Mouse (Mus musculus): ENCODE measurements around the gene 1700092M07Rik.

Gene 1700092M07Rik

DNA sequence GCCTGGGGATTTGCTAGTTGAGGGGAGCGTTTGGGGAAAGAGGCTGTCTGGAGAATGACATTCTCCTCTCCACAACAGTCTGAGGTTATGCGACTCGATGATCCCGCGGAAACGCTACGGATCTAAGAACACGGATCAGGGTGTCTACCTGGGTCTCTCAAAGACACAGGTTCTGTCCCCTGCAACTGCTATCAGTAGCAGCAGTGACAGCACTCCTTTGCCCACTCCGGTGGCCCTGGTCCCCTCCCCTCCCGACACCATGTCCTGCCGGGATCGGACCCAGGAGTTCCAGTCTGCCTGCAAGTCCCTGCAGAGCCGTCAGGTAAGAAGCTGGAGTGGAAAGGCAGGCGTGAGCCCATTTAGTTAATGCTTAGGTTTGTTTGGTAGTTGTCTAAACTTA is 1.7 kb downstream of the 1700092M07Rik start:
- no peak for DNase-seq (ENCODE audit: low spot score)

DNA sequence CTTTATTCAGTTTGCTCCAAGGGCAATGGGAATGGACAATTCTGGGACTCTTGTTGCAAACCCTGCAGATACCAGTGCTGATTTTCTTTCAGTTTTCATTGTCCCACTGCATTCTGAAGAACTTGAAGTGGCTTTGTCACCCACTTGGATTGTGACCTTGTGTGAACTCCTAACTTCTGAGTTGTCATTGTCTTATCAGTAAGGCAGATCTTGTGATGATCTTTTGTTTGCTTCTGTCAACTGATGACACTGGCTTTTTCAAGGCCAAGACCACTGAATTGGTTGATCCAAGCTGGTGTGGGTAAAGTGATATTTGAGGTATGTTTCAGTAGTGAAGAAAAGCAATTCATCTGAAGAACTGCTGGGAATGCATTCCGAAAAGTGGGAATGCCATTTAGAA is 4.9 kb downstream of the 1700092M07Rik start:
- no peak for DNase-seq (ENCODE audit: low spot score)

DNA sequence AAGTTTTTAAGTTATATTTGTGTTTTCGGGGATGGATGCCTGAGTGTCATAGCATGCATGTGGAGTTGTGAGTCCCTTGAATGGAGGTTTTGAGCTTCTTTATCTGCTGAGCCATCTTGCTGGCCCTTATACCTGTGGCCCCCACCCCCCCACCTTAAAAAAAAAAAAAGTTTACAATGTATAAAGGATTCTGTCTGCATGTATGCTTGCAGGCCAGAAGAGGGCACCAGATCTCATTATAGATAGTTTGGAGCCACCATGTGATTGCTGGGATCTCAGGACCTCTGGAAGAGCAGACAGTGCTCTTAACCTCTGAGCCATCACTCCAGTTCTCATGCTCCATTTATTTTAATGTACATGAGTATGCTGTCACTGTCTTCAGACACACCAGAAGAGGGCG is 6.8 kb downstream of the 1700092M07Rik start:
- DNase-seq (ENCODE audit: low spot score) = no peak

DNA sequence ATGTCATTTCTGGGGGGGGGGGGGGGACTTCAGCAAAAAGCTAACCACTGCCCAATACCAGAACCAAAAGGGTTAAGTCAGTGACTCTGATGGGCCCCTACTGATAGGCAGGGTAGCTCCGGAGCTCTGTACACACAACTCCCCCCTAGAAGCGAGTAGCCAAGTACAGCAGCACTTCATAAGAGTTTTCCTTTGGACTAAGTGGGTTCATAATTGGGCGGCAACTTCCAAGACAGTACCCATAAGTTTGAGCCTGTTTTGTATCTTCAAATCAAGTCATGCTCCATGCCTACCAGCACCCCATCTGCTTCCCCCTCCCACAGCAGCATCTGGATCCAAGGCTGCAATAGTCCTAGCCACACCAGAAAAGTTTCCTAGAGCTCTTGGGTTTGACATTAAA is 15.1 kb downstream of the 1700092M07Rik start:
- DNase-seq (ENCODE audit: low spot score) = no peak

DNA sequence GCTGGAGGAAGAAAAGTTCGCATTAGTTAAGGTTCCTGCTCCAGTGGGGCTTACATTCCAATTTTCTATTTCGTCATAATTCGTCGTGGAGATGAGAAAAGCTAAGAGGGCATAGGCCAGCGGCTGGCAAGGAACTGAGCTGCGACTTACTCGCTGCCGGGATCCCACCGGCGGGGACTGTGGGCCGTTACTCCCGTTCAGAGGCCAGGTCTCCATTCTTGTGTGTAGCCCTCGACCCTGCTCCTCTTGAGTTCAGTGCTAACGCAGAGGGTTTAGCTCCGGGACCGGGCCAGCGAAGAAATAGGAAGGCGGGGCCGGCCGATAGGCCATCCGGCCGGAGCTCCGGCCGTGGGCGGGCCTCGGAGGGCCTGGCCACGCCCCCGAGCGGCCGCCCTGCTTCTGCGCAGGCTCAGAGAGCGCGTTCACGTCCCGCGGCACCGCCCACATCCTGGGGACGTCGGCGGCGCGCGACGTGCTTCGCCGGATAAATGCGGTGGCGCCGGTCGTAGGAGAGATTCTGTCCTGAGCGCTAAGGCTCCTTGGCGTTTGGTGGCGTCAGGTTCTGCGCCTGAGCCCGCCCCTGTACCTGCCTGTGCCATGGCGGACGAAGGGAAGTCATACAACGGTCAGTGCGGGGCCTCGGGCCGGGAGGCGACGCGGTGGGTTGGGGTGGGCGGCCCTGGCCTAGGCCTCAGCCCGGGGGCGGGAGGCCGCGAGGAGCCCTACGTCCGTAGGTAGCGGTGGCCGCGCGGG is 16.3 kb downstream of the 1700092M07Rik start, which contains the start of gene Nxf1:
Gene Nxf1, plus strand, starts transcription at position 439 of the 753 bp plus-strand sequence.
- DNase-seq (ENCODE audit: low spot score) = peak; percentile 92

DNA sequence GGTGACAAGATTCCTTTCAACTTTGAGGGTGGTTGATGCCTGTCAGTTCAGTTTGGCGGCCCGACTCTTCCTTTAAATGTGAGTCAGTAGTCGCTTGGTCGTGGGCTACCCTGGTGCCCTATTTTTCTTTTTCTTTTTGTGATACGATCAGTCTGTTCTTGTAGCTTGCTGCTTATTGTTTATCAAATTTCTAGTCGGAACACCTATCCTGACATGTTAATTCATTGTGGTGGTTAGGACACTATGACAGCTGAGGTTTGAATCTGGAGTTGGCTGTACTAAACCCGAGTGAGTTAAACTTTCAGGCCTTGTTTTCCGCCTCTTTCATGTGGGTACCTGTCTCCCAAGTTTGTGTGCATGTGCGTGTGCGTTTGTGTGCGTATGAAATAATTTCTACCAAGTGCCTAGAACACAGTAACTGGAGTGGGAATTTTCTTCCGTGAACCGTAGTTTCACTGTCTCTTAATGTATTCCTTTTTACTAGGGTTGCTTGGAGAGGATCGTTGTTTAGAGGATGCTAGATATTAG is 17.0 kb downstream of the 1700092M07Rik start:
- no peak for DNase-seq (ENCODE audit: low spot score)

DNA sequence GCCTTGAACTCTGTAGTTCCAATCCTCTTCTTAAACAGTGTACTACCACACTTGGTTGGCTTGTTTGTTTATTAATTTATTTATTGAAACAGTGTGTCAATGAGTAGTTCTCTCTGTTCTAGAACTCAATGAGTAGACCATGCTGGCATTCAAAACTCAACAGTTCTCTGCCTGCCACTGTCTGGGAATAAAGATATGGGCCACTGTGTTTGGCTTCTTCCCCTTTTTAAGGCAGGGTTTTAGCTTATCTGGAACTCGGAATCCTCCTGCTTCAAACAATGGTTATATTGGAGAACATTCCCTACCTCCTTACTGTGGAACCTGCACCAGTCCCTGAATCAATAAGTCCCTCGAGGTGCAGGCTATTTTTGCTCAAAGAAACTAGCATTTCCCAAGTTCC is 18.4 kb downstream of the 1700092M07Rik start:
- no peak for DNase-seq (ENCODE audit: low spot score)

DNA sequence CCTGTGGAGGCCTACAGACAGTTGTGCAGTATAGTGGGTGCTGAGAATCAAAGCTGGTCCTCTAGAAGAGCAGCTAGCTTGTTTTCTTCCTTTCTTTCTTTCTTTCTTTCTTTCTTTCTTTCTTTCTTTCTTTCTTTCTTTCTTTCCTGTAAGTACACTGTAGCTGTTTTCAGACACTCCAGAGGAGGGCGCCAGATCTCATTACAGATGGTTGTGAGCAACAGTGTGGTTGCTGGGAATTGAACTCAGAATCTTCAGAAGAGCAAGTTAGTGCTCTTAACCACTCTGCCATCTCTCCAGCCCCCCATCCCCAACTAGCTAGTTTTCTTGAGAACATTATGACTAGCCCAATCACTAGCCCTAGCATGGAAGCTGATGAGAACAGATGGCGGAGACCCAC is 20.2 kb downstream of the 1700092M07Rik start:
- DNase-seq (ENCODE audit: low spot score) = no peak

DNA sequence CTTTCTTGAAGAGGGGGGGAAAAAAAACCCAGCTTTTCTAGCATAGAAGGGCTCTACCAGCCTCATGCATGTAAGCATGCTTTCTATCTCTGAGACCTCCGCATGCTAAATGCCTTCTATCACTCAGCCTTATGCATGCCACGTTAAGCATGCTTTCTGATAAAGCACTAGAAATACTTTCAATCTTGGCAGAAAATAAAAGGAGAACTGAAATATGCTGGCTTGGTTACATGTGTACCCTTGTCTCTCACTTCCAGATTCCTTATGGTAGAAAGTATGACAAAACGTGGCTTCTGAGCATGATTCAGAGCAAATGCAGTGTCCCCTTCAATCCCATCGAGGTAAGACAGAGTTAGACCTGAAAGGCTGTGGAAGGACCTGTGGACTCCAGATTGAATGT is 22.8 kb downstream of the 1700092M07Rik start:
- no peak for DNase-seq (ENCODE audit: low spot score)

DNA sequence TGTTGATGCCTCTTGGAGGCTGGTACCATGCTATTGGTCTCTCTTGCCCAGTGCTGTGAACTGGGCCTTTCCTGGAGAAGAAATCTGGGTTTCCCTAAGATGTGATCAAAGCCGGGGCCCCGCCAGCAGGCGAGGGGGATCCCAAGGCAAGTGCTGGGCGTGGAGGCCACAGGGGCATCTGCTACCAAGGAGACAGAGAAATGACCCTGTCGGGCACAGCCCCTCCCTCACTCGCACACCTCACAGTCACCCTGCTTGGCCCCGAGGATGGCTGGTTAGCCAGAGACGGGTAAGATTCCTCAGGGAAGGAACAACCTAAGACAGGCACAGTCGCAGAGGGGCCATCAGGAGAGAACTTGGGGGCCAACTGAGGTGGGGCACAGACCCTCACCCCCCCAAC is 25.0 kb downstream of the 1700092M07Rik start:
- DNase-seq (ENCODE audit: low spot score) = no peak

DNA sequence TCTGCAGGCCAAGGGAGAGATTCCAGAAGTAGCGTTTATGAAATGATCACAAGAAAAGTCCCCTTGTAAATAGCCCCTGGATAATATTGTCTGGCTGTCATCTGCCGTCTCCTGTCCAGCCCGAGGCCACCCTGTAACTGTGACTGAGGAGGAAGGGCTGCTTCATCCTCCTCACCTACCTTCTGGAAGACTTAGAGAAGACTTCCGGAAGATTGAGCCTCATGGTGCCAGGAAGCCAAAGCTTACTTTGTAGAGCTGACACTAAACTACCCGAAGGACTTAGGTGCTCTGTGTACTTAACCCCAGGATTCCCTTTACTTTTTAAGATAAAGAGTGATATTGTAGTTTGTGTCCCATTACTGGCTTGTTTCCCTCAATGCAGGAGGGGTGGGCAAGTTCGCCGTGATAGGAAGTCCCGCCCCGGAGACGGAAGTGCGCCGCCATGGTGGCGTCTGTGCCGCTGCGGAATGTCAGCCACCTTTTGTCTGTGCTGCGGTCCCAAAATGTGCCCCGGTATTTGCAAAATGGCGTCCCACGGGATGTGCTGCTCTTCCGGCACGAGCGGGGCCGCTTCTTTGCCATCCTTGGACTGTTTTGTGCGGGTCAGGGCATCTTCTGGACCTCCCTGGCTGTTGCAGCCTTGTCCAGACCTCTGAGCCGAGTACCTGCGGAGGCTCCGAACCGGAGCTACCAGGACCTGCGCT is 30.2 kb downstream of the 1700092M07Rik start, which contains the start of gene Tmem223:
Gene Tmem223, plus strand, starts transcription at position 430 of the 704 bp plus-strand sequence.
- peak; percentile 70 for DNase-seq (ENCODE audit: low spot score)

DNA sequence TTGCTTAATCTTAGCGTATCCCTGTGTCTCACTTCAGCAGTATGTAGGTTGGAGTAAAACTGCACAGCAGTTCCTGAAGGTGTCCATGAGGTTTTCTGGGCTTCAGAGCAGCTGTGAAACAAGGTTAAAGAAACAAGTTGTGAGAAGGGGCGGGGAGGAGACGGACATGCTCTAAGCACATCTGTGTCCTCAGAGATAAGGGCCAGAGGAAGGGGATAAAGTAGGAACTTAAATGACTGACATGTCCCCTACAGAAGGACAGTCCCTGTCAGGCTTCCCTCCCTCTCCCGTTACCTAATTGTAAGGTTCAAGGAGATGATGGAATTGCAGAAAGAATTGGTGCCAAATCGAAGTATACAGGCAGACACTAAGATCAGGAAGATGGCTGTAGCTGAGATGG is 32.5 kb downstream of the 1700092M07Rik start:
- no peak for DNase-seq (ENCODE audit: low spot score)

DNA sequence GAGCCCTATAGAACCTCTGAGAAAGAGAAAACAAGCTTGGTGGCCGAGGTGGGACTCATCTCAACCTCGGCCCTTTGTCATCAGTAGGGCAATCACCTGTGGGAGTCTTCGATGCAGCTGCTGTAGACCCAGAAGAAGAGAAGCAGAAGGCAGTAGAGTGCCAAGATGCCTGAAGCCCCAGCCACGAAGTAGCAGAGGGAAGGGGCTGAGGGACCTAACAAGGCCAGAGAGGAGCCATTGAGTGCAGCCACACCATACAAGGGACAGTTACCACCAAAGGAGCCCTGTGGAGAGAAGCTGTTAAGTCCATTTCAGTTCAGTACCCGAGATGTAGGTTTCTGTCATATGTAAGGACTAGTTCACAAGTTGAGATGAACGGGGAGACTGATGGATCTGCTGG is 32.9 kb downstream of the 1700092M07Rik start:
- DNase-seq (ENCODE audit: low spot score) = no peak

DNA sequence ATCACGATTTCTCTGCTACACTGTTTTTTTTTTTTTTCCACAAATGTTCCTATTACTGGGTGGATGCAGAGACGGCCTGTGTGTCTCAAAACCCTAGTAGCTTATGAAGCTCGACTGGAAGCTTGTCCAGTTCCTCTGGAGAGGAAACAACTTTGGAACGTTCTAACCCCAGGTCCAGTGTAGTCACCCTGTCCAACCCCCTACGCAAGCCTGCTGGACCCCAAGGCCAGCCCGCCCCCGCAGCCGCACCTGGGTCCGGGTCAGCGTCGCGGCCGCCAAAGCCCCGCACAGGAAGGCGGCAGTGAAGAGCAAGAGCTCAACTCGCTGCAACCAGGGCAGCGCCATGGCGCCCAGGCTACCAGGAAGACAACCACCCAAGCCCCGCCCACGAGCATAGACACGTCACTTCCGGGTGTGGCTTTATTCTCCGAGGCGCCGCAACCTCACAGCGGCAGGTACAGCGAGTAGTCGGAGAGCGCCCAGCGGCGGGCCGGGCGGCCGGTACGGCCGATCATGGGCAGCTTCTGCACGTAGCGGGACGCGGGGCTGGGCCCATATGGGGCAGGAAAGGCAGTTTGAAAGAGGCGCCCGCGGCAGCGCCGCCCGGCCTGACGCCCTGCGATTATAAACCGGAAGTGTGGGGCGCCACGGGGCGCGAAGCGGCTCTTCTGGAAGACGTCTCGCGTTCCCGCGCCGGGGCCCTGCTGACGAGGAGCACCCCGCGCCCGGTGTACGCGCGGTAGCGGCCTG is 33.7 kb downstream of the 1700092M07Rik start, which contains the start of gene Tmem179b:
Gene Tmem179b, minus strand, starts transcription at position 382 of the 750 bp plus-strand sequence.
- DNase-seq (ENCODE audit: low spot score) = peak; percentile 94

DNA sequence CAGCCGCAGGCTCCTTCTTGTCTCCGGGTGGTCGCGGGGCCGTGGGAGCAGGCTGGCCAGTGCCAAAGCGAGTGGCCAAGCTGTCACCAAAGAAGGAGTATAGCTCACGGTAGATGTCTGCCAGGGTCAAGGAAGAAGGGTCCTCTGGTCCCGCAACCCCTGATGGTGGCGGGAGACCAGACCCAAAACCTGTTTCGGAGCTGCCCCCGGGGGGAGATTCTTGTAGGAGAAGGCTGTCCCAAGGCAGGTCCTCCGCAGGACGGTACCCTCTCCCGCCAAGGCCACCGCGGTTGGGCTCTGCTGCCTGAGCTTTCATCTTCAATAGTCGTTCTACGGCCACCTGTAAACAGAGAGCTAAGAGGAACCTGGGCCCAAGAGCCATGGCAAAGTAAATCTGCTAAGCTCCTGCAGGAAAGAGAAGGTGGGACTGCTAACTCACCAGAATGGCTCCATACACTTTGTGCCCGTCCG is 34.5 kb downstream of the 1700092M07Rik start:
- DNase-seq (ENCODE audit: low spot score) = no peak

DNA sequence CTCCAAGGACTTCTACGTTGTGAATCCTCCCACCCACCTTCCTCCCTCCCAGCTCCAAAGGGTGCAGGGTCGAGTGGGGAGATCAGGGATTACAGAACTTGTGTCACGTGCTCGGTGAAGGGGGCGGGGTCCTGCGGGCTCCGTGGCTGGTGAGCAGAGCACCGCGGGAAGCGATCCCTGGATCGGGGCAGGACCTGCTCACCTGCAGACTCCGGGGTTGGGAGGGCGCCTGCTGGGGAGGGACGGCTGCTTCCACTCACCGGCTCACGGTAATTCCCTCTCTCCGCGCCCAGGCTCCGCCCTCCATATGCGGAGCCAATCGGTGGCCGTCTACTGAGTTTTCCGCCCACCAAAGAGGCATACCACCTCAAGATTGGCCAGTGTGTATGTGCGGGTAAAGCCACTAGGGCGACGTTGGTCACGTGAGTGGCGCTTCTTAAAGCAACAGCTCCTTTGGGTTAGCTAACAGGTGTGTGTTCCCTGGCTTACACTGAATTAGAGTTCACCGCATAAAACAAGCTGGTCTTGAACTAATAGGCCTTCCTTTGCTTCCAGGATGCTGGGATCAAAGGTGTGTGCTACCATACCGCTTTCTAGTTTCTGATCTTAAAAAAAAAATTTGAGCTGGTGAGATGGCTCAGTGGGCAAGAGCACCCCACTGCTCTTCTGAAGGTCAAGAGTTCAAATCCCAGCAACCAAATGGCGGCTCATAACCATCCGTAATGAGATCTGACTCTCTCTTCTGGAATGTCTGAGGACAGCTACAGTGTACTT is 45.7 kb downstream of the 1700092M07Rik start, which contains the start of gene Taf6l:
Gene Taf6l, minus strand, starts transcription at position 410 of the 774 bp plus-strand sequence.
- peak; percentile 92 for DNase-seq (ENCODE audit: low spot score)

DNA sequence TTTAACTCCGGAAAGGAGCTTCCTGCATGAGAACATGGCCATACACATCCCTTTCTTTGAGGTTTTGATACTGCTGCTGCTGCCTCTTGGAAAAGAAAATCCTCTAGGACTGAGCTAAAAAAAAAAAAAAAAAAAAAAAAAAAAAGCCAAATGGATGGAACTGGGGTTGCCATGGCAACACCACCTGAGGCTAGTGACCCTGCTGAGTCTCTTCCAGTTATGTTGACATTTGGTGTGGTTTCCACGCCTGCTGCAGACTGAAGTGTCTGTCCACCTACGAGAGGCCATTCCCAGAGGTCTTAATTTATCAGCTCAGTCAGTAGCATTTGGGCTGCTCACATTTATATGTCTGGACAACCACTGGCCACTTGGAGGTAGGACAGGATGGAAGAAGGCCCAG is 48.0 kb downstream of the 1700092M07Rik start:
- DNase-seq (ENCODE audit: low spot score) = no peak

DNA sequence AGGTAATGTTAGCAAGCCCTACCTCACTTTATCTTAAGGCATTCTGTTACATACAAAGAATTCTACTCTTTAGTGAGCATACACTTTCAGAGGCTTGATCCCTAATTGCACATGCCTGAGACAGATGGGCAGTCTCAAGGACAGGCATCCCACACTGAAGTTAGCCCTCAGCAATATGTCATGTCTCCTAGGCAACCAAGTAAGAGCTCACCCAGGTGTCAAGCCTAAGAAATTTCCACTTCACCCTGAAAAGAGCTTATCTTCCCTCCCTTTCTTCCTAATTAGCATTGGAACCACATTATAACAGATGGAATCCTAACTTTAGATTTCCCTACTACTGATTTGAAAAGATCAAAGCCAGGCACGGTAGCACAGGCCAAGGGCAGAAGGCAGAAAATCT is 48.7 kb downstream of the 1700092M07Rik start:
- DNase-seq (ENCODE audit: low spot score) = no peak

DNA sequence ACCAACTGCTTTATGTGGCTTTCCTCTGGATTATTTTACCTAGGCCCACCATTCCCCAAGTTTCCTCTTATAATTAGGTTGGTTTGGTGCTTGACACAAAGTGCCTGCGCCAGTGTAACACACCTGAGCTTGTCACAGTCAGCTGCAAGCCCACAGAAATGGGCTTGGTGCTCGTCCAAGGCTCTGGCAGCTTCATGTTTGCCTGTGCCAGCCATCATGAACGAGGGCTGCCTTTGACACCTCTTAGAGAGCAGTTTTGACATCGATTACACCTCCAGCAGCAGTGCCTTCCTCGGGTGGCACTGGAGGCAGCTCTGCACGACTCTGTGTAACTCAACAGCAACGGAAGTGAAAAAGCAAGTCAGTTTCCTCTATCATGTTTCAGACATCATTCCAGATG is 49.7 kb downstream of the 1700092M07Rik start:
- no peak for DNase-seq (ENCODE audit: low spot score)

Measured in testis, postnatal 14 days (tissue).